Mouse (Mus musculus): ENCODE results near the gene Prl7c1.
"Not testable (repeated sequence)": the region's sequence is repeated elsewhere in the genome, so short reads cannot be mapped to it uniquely, and the experiment has no call there.

Prl7c1 gene

DNA sequence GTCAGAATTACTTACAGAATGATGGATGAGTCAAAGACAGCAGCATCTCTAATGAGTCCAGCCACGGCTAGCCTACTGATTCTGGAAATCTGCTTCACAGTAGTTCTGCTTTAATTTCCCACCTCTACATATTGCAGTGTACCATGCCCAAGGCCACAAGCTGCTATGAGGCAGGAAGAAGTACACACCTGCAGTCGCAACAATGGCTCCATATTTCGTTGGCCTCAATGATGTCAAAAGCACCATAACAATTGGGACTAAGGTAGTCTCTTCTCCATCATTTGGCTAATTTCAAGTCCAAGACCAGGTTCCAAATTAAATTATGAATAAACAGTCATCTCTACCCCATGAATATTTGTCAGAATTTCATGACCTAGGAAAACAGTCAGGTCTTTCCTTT lies at the start of gene Prl7c1:
Gene Prl7c1, minus strand, starts transcription at position 101 of the 400 bp plus-strand sequence.
- not testable (repeated sequence) for DNase-seq

DNA sequence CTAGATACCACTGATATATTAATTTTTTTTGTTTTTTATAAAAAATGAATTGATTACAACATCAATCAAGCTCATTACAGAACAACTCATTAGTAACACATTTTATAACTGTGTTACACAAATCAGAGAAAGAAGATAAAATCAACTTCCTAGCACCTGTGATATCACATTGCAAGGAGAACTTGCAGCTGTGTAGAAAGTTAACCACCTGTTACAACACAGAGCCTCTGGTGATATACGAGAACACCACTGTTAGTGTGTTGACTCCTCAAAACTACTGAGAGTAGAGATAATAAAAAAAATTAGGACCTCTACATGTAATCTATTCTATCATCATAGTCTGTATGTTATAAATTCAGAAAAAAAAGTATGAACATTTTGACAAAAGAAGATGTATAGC lies 22.2 kb upstream of the Prl7c1 start:
- DNase-seq = no peak

DNA sequence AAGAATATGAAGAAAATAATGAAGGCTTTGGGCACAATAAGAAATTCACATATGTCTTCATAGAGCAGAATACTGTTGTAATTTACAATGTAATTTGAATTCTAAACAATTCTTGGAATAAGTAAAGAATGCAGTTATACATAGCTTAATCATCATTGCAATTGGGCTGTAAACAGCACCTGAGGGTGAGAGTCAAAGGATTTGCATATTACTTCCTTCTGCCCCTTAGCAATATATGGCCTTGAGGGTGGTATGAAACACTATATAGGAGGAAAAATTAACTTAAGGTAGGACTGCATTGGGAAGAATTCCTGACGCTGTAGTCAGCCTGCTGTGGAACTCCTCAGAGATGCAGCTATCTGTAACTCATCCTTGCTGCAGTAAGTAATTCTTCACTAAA lies 20.8 kb upstream of the Prl7c1 start, which contains the start of gene Prl2a1:
Gene Prl2a1, plus strand, starts transcription at position 301 of the 400 bp plus-strand sequence.
- DNase-seq = no peak

GRCm38 (mm10) chr13:27799303-27799702 lies 18.7 kb upstream of the Prl7c1 start:
- no peak for DNase-seq

DNA sequence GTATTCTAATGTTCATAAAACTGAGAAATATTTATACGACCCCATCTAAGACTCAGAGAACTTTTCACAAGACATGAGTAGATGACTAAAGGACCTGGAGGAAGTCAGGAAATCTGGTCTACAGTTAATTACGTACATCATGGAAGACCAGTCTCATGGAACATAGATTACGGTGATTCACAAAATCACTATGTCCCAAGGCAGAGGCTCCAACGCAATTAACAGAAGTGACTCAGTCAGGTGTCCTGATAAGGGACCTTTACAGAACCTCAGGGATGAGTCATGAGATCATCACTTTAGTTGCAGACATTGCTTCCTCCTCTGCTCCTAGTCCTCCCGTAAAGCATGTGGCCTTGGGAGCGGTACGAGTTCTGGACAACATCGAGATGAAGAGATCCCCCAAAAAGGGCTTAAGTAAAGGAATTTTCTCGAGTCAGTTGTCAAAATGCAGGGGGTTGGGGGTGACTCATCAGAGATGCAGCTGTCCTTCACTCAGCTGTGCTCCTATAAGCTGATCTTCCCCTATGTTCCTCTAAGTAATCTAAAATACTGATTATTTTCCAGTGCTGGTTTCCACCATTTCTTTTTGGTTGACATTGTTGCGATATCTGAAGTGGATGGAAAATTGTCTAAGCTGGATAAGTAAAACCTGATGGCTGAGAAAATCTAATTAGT lies 46.0 kb downstream of the Prl7c1 start:
- no peak for DNase-seq

GRCm38 (mm10) chr13:27730286-27730959 lies 50.2 kb downstream of the Prl7c1 start:
- DNase-seq = not testable (repeated sequence)

DNA sequence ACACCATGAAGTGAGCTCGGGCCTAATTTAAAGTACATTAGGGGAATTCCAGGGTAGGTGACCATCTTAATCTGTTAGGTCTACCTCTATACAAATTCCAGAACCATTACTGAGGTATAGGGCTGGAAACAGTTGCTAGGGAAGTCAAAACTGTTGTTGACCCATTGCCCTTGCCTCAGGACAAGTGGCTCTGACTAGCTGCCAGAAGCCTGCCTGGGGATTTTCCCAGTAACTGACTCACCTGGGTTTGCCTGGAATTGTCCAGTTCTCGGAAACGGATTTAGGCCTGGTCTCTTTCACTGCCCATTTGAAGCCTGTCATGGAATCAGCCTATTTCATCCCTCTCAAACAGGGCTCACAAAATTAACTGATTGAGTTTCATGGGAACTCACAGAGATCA lies 55.5 kb downstream of the Prl7c1 start:
- DNase-seq = not testable (repeated sequence)

Data from layer of hippocampus, adult 9-11 months (tissue).